Mouse (Mus musculus) CD8-positive naive resting alpha-beta T cell, adult 57 days (primary cell): ENCODE results near the gene Gm4131. TPM values are rescaled to one million over a fixed set of nuclear protein-coding genes. Genes with fewer than 3 reads are reported as not detected.

Experiments used
- total RNA-seq: library from RNA; stranded (reverse); gene quantifications from one replicate; pipeline ENCODE4 v1.2.4, GENCODE M21; 2023

The Gm4131 gene
- not detected for total RNA-seq

GRCm38 (mm10) chr14:62566821-62567220 is at the start of gene Gm4131:
Gene Gm4131 (minus strand): TSS chr14:62566921.

GRCm38 (mm10) chr14:62555309-62555829 is 11.4 kb downstream of the Gm4131 start, which contains the start of gene Fam124a:
Gene Fam124a (plus strand): TSS chr14:62555737.

GRCm38 (mm10) chr14:62456239-62456747 is 110.4 kb downstream of the Gm4131 start, which contains the start of gene Gucy1b2:
Gene Gucy1b2 (minus strand): TSS chr14:62456289.

Other genes with a start within 250 kb of the Gm4131 start
- gene Gucy1b2, start 110.6 kb downstream of the Gm4131 start, total RNA-seq = not detected
- not detected for gene Fam124a, start 11.2 kb downstream of the Gm4131 start, total RNA-seq
- not detected for gene Serpine3, start 96.7 kb upstream of the Gm4131 start, total RNA-seq
- gene Ints6, start 194.2 kb upstream of the Gm4131 start, total RNA-seq = 71.0 TPM